Mouse (Mus musculus): Measurements from ENCODE around the gene Kctd15. TPM values are rescaled to one million over a fixed set of nuclear protein-coding genes. Genes with fewer than 3 reads are reported as not detected.

Gene Kctd15
- polyA plus RNA-seq, 1 experiment from 2014 or later = 0.48 TPM

DNA sequence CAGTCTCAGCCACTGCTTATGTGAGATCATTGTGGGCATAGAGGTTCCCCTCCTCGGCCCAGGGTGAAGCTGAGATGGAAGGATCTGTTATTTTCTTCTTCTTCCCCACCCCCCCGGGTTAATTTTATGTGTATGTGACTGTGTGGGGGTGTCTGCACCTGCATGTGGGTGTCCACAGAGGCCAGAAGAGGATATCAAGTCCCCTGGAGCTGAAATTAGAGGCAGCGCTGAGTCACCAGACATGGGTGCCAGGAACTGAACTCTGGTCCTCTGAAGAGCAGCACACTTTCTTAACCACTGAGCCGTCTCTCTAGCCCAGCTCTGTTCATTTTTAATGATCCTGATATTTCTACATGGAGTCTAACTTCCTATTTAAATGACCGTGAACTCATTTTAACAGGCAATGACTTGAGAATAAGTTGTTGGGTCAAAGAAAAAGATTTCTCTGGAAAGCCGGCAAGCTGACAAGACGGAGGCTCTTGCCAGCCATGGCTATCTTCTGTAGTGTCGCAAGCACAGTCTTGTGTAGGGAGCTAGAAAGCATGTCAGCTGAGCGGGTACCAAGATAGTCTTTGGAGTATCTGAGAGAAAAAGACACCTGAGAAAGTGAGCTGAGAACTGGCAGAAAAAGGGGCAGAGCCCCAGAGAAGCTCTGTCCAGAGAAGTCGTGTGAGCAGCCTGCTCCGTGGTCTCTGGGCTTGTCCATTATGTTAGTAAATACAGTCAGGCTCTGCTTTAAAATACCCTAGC is 38.2 kb downstream of the Kctd15 start:
- no peak for ATAC-seq (ENCODE audit: low read depth)
- H3K4me2 ChIP-seq (ENCODE audit: low read depth, low read length) = no peak overlapping the region
- no peaks in the 10 kb centered on the region for H3K9me3 ChIP-seq (replicated peaks; ENCODE audit: control insufficient read depth, low read length)
- WGBS (ENCODE audit: insufficient replicate concordance) = 63% methylated on average over 11 of the region's 11 CpGs
- H3K9ac ChIP-seq (ENCODE audit: low read depth, low read length) = no peak overlapping the region
- H3K27me3 ChIP-seq (ENCODE audit: control insufficient read depth, insufficient read depth, low read depth, low read length) = no peaks in the 10 kb centered on the region
- H3K27ac ChIP-seq (ENCODE audit: low read length) = no peak overlapping the region
- no peaks in the 10 kb centered on the region for H3K36me3 ChIP-seq (ENCODE audit: control insufficient read depth, insufficient read depth)
- H3K4me3 ChIP-seq (ENCODE audit: low read depth, low read length) = no peak overlapping the region
- H3K4me1 ChIP-seq (ENCODE audit: control insufficient read depth, low read depth, low read length) = no peaks in the 10 kb centered on the region

- Histone ChIP-seq H3K4me1 (ENCODE audit: control insufficient read depth, low read depth, low read length) (no peaks in the 10 kb centered on the region), H3K36me3 (ENCODE audit: control insufficient read depth, insufficient read depth) (no peaks in the 10 kb centered on the region), H3K9me3 (replicated peaks; ENCODE audit: control insufficient read depth, low read length) (no peaks in the 10 kb centered on the region), H3K27ac (ENCODE audit: low read length) (no peak overlapping the region), H3K4me2 (ENCODE audit: low read depth, low read length) (no peak overlapping the region), H3K9ac (ENCODE audit: low read depth, low read length) (no peak overlapping the region), H3K27me3 (ENCODE audit: control insufficient read depth, insufficient read depth, low read depth, low read length) (no peaks in the 10 kb centered on the region), H3K4me3 (ENCODE audit: low read depth, low read length) (no peak overlapping the region)
- 65% methylated on average over 2 of the region's 2 CpGs for WGBS (ENCODE audit: insufficient replicate concordance)
- no peak for ATAC-seq (ENCODE audit: low read depth)
These were observed 40.3 kb downstream of the Kctd15 start for GRCm38 (mm10) chr7:34616275-34616674.

DNA sequence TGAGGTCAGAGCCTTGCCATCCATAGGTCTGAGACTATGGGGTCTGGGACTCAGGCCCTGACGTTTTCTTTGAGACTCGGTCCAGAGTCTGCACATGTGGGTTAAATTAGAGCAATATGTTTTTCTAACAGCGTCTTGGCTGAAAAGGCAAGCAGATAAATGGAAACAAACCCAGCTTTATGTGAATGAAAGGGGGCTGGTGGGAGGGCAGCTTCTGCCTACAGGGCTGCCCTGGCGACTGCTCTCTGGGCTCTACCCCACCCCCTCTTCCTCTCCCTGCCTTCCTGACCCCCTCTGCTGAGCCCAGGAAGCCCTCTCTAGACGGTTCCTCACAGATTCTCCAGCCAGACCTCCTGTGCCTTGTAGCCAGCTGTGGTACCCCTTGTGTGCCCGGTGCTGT is 46.1 kb downstream of the Kctd15 start:
- Histone ChIP-seq H3K27me3 (ENCODE audit: control insufficient read depth, insufficient read depth, low read depth, low read length) (no peaks in the 10 kb centered on the region), H3K4me2 (ENCODE audit: low read depth, low read length) (no peak overlapping the region), H3K27ac (ENCODE audit: low read length) (no peak overlapping the region), H3K36me3 (ENCODE audit: control insufficient read depth, insufficient read depth) (no peaks in the 10 kb centered on the region), H3K9ac (ENCODE audit: low read depth, low read length) (no peak overlapping the region), H3K4me1 (ENCODE audit: control insufficient read depth, low read depth, low read length) (no peaks in the 10 kb centered on the region), H3K4me3 (ENCODE audit: low read depth, low read length) (no peak overlapping the region), H3K9me3 (replicated peaks; ENCODE audit: control insufficient read depth, low read length) (no peaks in the 10 kb centered on the region)
- WGBS (ENCODE audit: insufficient replicate concordance) = 52% methylated on average over 6 of the region's 6 CpGs
- ATAC-seq (ENCODE audit: low read depth) = no peak

GRCm38 (mm10) chr7:34607334-34607970 is 49.1 kb downstream of the Kctd15 start:
- H3K4me3 ChIP-seq (ENCODE audit: low read depth, low read length) = no peak overlapping the region
- no peaks in the 10 kb centered on the region for H3K4me1 ChIP-seq (ENCODE audit: control insufficient read depth, low read depth, low read length)
- no peaks in the 10 kb centered on the region for H3K36me3 ChIP-seq (ENCODE audit: control insufficient read depth, insufficient read depth)
- 53% methylated on average over 5 of the region's 5 CpGs for WGBS (ENCODE audit: insufficient replicate concordance)
- H3K4me2 ChIP-seq (ENCODE audit: low read depth, low read length) = no peak overlapping the region
- H3K9ac ChIP-seq (ENCODE audit: low read depth, low read length) = no peak overlapping the region
- no peaks in the 10 kb centered on the region for H3K27me3 ChIP-seq (ENCODE audit: control insufficient read depth, insufficient read depth, low read depth, low read length)
- no peak for ATAC-seq (ENCODE audit: low read depth)
- no peaks in the 10 kb centered on the region for H3K9me3 ChIP-seq (replicated peaks; ENCODE audit: control insufficient read depth, low read length)
- no peak overlapping the region for H3K27ac ChIP-seq (ENCODE audit: low read length)

GRCm38 (mm10) chr7:34606729-34607128 is 49.8 kb downstream of the Kctd15 start:
- ATAC-seq (ENCODE audit: low read depth) = no peak
- no peak overlapping the region for H3K27ac ChIP-seq (ENCODE audit: low read length)
- no peaks in the 10 kb centered on the region for H3K27me3 ChIP-seq (ENCODE audit: control insufficient read depth, insufficient read depth, low read depth, low read length)
- H3K9me3 ChIP-seq (replicated peaks; ENCODE audit: control insufficient read depth, low read length) = no peaks in the 10 kb centered on the region
- H3K36me3 ChIP-seq (ENCODE audit: control insufficient read depth, insufficient read depth) = no peaks in the 10 kb centered on the region
- no peak overlapping the region for H3K4me2 ChIP-seq (ENCODE audit: low read depth, low read length)
- H3K4me1 ChIP-seq (ENCODE audit: control insufficient read depth, low read depth, low read length) = no peaks in the 10 kb centered on the region
- H3K9ac ChIP-seq (ENCODE audit: low read depth, low read length) = no peak overlapping the region
- WGBS (ENCODE audit: insufficient replicate concordance) = 53% methylated on average over 11 of the region's 11 CpGs
- H3K4me3 ChIP-seq (ENCODE audit: low read depth, low read length) = no peak overlapping the region

DNA sequence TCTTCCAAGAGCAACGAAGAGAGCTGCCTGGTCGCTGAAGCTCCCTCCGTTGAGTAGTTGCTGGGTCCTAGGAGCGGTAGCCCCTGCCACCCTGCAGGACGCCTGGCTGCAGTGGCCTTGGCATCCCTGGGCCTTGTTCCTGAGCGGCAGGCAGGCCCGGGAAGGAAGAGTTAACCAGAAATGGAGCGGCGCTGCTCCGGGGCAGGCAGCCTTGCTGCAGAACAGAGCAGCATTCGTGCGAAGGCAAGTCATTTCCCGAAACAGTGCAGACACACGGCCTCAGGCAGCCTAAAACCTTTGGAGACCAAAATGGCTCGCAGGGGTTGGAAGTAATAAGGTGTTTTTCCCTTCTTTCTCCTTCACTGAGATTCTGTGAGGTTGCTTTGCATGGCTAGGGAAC is 50.5 kb downstream of the Kctd15 start:
- WGBS (ENCODE audit: insufficient replicate concordance) = 37% methylated on average over 15 of the region's 15 CpGs
- no peak overlapping the region for H3K27ac ChIP-seq (ENCODE audit: low read length)
- H3K4me1 ChIP-seq (ENCODE audit: control insufficient read depth, low read depth, low read length) = no peaks in the 10 kb centered on the region
- no peaks in the 10 kb centered on the region for H3K9me3 ChIP-seq (replicated peaks; ENCODE audit: control insufficient read depth, low read length)
- no peak overlapping the region for H3K9ac ChIP-seq (ENCODE audit: low read depth, low read length)
- no peaks in the 10 kb centered on the region for H3K27me3 ChIP-seq (ENCODE audit: control insufficient read depth, insufficient read depth, low read depth, low read length)
- no peak overlapping the region for H3K4me2 ChIP-seq (ENCODE audit: low read depth, low read length)
- no peak for ATAC-seq (ENCODE audit: low read depth)
- H3K4me3 ChIP-seq (ENCODE audit: low read depth, low read length) = no peak overlapping the region
- H3K36me3 ChIP-seq (ENCODE audit: control insufficient read depth, insufficient read depth) = no peaks in the 10 kb centered on the region

DNA sequence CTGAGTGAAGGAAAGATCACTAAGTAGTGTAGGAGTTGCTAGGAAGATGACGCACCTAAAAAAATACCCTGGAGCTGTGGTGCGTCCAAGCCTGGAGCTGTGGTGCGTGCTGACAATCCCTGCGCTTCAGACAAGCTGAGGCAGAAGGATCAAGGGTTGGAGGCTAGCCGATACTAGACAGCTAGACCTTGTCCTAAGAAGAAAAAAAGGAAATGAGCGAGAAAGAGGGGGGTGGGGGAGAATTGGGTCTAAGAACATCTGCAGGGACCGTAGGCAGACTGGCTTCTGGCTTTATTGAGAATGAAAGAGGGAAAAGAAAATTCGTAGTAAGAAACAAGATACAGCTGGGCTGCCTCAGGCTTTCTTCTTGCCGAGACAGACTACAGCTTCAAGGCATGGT is 58.0 kb downstream of the Kctd15 start:
- Histone ChIP-seq H3K4me3 (ENCODE audit: low read depth, low read length) (no peak overlapping the region), H3K36me3 (ENCODE audit: control insufficient read depth, insufficient read depth) (no peaks in the 10 kb centered on the region), H3K9ac (ENCODE audit: low read depth, low read length) (no peak overlapping the region), H3K27ac (ENCODE audit: low read length) (no peak overlapping the region), H3K27me3 (ENCODE audit: control insufficient read depth, insufficient read depth, low read depth, low read length) (no peaks in the 10 kb centered on the region), H3K9me3 (replicated peaks; ENCODE audit: control insufficient read depth, low read length) (no peaks in the 10 kb centered on the region), H3K4me1 (ENCODE audit: control insufficient read depth, low read depth, low read length) (no peaks in the 10 kb centered on the region), H3K4me2 (ENCODE audit: low read depth, low read length) (no peak overlapping the region)
- WGBS (ENCODE audit: insufficient replicate concordance) = 52% methylated on average over 9 of the region's 9 CpGs
- ATAC-seq (ENCODE audit: low read depth) = no peak

DNA sequence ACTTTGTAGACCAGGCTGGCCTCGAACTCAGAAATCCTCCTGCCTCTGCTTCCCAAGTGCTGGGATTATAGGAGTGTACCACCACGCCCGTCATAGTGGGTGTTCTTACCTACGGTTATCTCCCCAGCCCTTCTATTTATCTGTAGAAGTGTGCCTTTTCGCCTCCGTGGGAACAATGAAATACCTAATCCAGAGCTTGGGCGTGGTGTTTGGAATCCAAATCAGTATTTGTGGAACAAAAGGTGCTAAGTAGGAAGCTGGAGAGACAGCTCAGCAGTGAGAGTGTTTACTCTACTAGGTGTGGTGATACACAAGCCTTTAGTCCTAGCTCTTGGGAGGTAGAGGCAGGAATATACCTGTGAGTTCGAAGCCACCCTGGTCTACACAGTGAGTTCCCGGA is 58.5 kb downstream of the Kctd15 start:
- Histone ChIP-seq H3K36me3 (ENCODE audit: control insufficient read depth, insufficient read depth) (no peaks in the 10 kb centered on the region), H3K9me3 (replicated peaks; ENCODE audit: control insufficient read depth, low read length) (no peaks in the 10 kb centered on the region), H3K4me3 (ENCODE audit: low read depth, low read length) (no peak overlapping the region), H3K4me2 (ENCODE audit: low read depth, low read length) (no peak overlapping the region), H3K27ac (ENCODE audit: low read length) (no peak overlapping the region), H3K27me3 (ENCODE audit: control insufficient read depth, insufficient read depth, low read depth, low read length) (no peaks in the 10 kb centered on the region), H3K4me1 (ENCODE audit: control insufficient read depth, low read depth, low read length) (no peaks in the 10 kb centered on the region), H3K9ac (ENCODE audit: low read depth, low read length) (no peak overlapping the region)
- no peak for ATAC-seq (ENCODE audit: low read depth)
- 68% methylated on average over 9 of the region's 9 CpGs for WGBS (ENCODE audit: insufficient replicate concordance)

- Histone ChIP-seq H3K4me3 (ENCODE audit: low read depth, low read length) (no peak overlapping the region), H3K4me2 (ENCODE audit: low read depth, low read length) (no peak overlapping the region), H3K4me1 (ENCODE audit: control insufficient read depth, low read depth, low read length) (no peaks in the 10 kb centered on the region), H3K36me3 (ENCODE audit: control insufficient read depth, insufficient read depth) (no peaks in the 10 kb centered on the region), H3K27me3 (ENCODE audit: control insufficient read depth, insufficient read depth, low read depth, low read length) (no peaks in the 10 kb centered on the region), H3K27ac (ENCODE audit: low read length) (no peak overlapping the region), H3K9me3 (replicated peaks; ENCODE audit: control insufficient read depth, low read length) (no peaks in the 10 kb centered on the region), H3K9ac (ENCODE audit: low read depth, low read length) (no peak overlapping the region)
- no peak for ATAC-seq (ENCODE audit: low read depth)
- WGBS (ENCODE audit: insufficient replicate concordance) = 60% methylated on average over 14 of the region's 14 CpGs
These were observed 59.8 kb downstream of the Kctd15 start for GRCm38 (mm10) chr7:34596531-34597235.

Measured in liver, embryonic 16.5 days (tissue).